Mouse (Mus musculus): ENCODE measurements at regions not wholly inside any gene's neighbourhood (a gene's known extent, or its start where the extent isn't known, plus 50 kb on each side); places are given as distances from the start of the nearest gene placed in this dataset.

DNA sequence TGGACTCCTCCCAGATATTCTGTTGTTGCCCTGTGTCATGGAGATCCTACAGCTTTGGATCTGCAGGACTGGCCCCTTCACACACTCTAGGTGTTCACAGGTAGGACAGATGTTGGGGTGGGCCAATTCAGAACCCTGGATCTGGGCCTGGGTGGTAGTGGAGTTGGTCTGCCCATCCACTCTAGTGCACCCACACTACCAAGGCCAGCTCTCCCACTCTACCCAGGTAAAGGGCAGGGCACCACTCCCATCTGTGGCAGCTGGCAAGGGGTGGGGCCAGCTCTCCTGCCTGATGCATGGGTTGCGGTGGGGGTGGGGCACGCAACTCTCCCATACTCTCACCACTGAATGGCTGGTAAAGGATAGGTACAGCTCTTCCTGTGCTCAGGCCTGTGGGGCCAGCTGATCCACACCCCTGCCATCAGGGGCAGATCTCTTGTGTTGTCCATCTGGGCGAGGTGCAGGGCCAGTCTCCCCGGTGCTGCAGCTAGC lies 76.5 kb downstream of the Gja1 start:
- Histone ChIP-seq H3K4me1 (peaks cover 6% of the 10 kb centered on the region; the same call in 1 of the 2 replicates), H3K27ac (replicated peaks) (no peak overlapping the region), H3K36me3 (no peaks in the 10 kb centered on the region), H3K9me3 (no peaks in the 10 kb centered on the region), H3K27me3 (replicated peaks) (no peaks in the 10 kb centered on the region), H3K4me3 (no peak overlapping the region), H3K4me2 (no peak overlapping the region), H3K9ac (no peak overlapping the region)
- 80% methylated on average over 4 of the region's 4 CpGs for WGBS
- ATAC-seq (ENCODE audit: extremely low read depth, insufficient number of reproducible peaks, low FRiP score, low TSS enrichment), result no peak; the same call in 1 of the 2 replicates

DNA sequence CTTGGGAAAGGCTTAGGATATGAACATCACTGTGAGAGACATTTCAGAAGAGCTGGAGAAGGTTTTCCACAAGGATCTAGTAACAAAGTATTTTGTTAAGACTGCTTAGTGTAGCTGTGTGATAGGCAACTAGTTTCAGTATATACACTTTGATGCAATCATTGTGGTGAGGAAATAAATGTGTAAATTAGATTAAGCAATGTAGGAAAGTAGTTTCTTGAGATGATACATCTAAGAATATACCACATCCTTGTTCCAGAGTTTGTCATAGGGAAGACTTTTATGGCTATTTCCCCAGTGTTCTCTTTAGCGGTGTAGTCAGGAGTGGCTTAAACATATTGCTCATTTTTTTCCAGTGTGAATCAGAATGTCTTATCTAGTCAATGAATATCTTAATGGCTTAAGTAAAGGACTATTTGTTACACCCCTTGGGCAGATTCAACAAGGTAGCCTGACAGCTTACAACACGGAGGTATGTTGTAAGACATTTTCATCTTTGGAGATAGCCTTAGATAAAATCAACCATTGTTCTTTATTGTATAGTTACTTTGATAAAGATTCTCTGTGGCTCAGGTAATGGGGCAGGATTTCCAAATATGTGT lies 78.8 kb downstream of the Gja1 start:
- WGBS, result 78% methylated on average over 2 of the region's 2 CpGs
- Histone ChIP-seq H3K27me3 (replicated peaks) (no peaks in the 10 kb centered on the region), H3K4me1 (no peaks in the 10 kb centered on the region), H3K4me3 (no peak overlapping the region), H3K4me2 (no peak overlapping the region), H3K9ac (no peak overlapping the region), H3K9me3 (no peaks in the 10 kb centered on the region), H3K36me3 (no peaks in the 10 kb centered on the region), H3K27ac (replicated peaks) (no peak overlapping the region)
- no peak for ATAC-seq (ENCODE audit: extremely low read depth, insufficient number of reproducible peaks, low FRiP score, low TSS enrichment)

DNA sequence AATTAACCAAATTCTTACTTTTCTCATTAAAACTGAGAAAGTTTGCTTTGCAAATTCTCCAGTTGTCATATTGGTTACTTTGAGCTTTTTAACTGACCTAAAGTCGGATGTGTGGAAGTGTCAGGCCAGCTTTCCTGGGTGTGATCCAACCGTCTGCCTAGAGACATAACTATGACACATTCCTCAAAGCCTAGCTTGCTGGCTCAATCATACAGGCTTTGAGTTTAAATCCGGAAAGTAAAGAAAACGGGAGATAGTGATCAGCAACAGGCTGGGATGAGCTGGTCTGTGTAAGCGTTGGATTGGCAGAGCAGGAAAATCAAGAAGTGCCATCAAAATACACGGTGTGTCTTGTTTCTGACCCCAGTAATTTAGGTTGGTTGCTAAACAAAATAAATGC lies 91.4 kb downstream of the Gja1 start:
- 16% methylated on average over 6 of the region's 6 CpGs for WGBS
- Histone ChIP-seq H3K36me3 (no peaks in the 10 kb centered on the region), H3K4me3 (peak overlapping the region; percentile 40), H3K27ac (replicated peaks) (peak overlapping the region; percentile 78), H3K4me2 (peak overlapping the region; percentile 65), H3K27me3 (replicated peaks) (no peaks in the 10 kb centered on the region), H3K4me1 (peaks cover 18% of the 10 kb centered on the region), H3K9ac (peak overlapping the region; percentile 67), H3K9me3 (0 out of 2 replicates have a peak, but pooled peaks cover 4% of the 10 kb centered on the region)
- ATAC-seq (ENCODE audit: extremely low read depth, insufficient number of reproducible peaks, low FRiP score, low TSS enrichment), result no peak

DNA sequence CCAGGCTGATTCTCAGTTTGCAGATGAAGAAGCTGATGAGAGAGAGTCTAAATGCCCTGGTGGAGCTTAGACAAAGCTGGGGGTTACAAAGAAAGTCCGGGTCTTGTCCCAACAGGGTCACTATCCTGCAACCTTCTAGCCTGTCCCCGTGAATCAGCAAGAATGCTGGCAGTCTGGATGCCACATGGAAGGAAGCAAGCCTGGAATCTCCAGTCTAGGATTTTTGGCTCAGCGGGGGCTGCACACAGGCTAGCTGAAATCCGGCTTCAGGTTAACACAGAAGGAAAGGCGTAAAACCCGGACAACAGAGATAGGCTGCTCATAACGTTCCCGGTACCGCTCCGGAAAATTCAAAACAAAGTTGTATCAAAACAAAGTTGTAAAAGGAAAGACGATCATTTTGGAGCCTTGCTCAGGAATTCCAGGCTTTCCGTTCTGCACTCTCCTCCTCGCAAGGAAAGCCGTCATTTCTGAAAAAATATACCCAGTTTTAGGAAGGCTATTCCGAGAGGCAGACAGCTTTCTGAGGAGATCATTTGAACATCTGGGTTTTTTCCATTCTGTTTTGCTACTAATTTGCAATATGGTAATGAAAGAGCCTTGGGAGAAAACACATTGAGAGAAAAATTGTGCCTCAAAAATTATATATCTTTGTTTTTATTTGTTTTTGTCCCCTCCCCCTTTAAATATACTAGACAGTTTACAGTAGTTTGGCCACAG lies 92.0 kb downstream of the Gja1 start:
- Histone ChIP-seq H3K36me3 (no peaks in the 10 kb centered on the region), H3K4me1 (peaks cover 18% of the 10 kb centered on the region), H3K4me3 (peak overlapping the region; percentile 40), H3K4me2 (peak overlapping the region; percentile 65), H3K27me3 (replicated peaks) (no peaks in the 10 kb centered on the region), H3K9ac (peak overlapping the region; percentile 67), H3K9me3 (0 out of 2 replicates have a peak, but pooled peaks cover 4% of the 10 kb centered on the region), H3K27ac (replicated peaks) (peak overlapping the region; percentile 78)
- 30% methylated on average over 15 of the region's 15 CpGs for WGBS
- no peak for ATAC-seq (ENCODE audit: extremely low read depth, insufficient number of reproducible peaks, low FRiP score, low TSS enrichment)

DNA sequence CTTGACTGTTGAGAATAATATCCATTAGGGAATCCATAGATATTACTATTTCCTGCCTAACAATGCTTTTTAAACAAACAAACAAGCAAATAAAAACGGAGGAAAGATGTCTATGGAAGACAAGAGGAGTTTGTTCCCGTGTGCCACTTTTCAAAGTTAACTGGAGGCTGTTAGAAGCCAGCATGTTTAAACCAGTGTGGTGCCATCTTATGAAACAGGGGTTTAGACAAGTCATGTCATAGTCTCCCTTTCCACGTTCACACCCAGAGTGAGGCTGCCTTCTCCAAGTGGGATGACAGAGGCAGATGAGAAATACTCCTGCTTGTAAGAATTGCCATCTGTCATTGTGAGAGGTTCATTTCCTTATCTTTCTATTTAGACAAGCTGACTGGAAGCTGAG lies 92.8 kb downstream of the Gja1 start:
- H3K4me2 ChIP-seq, result no peak overlapping the region; the same call in 1 of the 2 replicates
- ATAC-seq (ENCODE audit: extremely low read depth, insufficient number of reproducible peaks, low FRiP score, low TSS enrichment), result no peak
- no peak overlapping the region for H3K4me3 ChIP-seq
- H3K4me1 ChIP-seq, result peaks cover 18% of the 10 kb centered on the region
- H3K36me3 ChIP-seq, result no peaks in the 10 kb centered on the region
- no peaks in the 10 kb centered on the region for H3K27me3 ChIP-seq (replicated peaks)
- H3K9ac ChIP-seq, result no peak overlapping the region
- H3K27ac ChIP-seq (replicated peaks), result no peak overlapping the region
- 69% methylated on average over 3 of the region's 3 CpGs for WGBS
- H3K9me3 ChIP-seq, result 0 out of 2 replicates have a peak, but pooled peaks cover 4% of the 10 kb centered on the region

DNA sequence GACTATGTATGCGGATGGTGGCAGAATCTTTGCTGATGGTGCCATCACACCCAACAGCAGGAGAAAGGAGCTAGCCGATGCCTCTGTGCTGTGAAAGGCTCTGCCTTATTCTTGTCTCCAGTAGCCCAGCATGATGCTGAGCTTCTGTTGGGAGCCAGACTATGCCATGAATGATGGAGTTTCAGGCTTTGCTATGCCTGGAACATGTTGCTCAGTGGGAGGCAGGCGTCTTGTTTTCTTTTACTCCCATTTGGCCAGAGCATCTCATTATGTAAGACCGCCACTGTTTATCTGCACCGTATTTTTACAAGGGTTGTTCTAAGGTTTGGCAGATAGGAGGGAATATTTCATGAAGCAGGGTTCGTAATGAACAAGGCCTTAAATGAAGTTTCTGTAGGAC lies 97.8 kb downstream of the Gja1 start:
- no peak overlapping the region for H3K27ac ChIP-seq (replicated peaks)
- ATAC-seq (ENCODE audit: extremely low read depth, insufficient number of reproducible peaks, low FRiP score, low TSS enrichment), result no peak
- peaks cover 4% of the 10 kb centered on the region for H3K4me1 ChIP-seq
- H3K9me3 ChIP-seq, result no peaks in the 10 kb centered on the region
- H3K4me3 ChIP-seq, result no peak overlapping the region
- H3K27me3 ChIP-seq (replicated peaks), result no peaks in the 10 kb centered on the region
- H3K9ac ChIP-seq, result no peak overlapping the region
- H3K36me3 ChIP-seq, result no peaks in the 10 kb centered on the region
- H3K4me2 ChIP-seq, result no peak overlapping the region
- 55% methylated on average over 6 of the region's 6 CpGs for WGBS

DNA sequence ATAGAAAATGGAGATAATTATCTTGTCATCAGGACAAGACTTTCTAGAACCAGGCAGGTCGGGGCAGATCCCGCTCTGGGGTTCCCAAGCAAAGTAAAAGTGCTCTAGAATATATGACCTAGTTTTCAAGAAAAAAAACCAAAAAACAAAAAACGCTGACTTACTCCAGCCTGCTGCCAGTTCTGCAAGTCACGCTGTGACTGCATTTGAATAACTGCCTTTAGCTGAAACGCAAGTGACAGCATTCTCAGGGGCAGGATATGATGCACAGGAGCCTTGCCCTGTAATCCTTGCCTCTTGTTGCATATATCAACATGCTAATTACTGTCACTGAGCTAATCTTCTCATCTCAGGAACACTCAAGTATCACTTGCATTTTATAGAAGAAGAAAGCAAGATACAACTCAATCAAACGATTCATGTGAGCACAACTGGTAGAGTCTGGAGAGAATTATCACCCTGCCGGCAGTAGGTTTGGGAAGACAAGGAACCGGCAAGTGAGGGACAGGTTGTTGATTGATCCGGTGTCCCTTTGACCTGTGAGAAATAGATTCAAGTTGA lies 105.1 kb downstream of the Gja1 start:
- H3K36me3 ChIP-seq, result no peaks in the 10 kb centered on the region
- peaks cover 18% of the 10 kb centered on the region for H3K4me1 ChIP-seq
- no peak for ATAC-seq (ENCODE audit: extremely low read depth, insufficient number of reproducible peaks, low FRiP score, low TSS enrichment)
- 62% methylated on average over 9 of the region's 9 CpGs for WGBS
- H3K9ac ChIP-seq, result no peak overlapping the region
- H3K4me3 ChIP-seq, result no peak overlapping the region
- H3K27me3 ChIP-seq (replicated peaks), result no peaks in the 10 kb centered on the region
- H3K27ac ChIP-seq (replicated peaks), result no peak overlapping the region
- no peak overlapping the region for H3K4me2 ChIP-seq
- no peaks in the 10 kb centered on the region for H3K9me3 ChIP-seq

DNA sequence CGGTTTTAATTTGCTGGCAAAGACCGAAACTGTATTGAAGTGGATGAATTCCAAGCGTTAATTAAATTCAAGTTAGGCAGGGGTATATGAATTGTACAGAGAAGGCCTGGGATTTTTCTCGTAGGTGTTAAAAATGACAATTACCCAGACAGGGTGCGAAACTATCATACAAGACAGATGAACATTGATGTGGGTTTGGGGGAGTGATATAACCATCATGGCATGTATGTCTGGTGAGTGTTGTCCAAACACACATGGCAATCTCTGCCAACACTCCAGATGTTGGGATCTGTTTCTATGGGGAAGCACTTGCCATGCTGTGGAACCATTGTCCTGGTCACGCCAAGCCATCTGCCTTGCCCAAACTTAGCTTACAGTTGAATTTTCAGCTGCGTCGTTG lies 107.8 kb downstream of the Gja1 start:
- Histone ChIP-seq H3K4me3 (no peak overlapping the region), H3K27ac (replicated peaks) (no peak overlapping the region), H3K4me2 (no peak overlapping the region), H3K9ac (no peak overlapping the region), H3K36me3 (no peaks in the 10 kb centered on the region), H3K9me3 (no peaks in the 10 kb centered on the region), H3K27me3 (replicated peaks) (no peaks in the 10 kb centered on the region), H3K4me1 (peaks cover 18% of the 10 kb centered on the region)
- ATAC-seq (ENCODE audit: extremely low read depth, insufficient number of reproducible peaks, low FRiP score, low TSS enrichment), result no peak
- 87% methylated on average over 8 of the region's 8 CpGs for WGBS

DNA sequence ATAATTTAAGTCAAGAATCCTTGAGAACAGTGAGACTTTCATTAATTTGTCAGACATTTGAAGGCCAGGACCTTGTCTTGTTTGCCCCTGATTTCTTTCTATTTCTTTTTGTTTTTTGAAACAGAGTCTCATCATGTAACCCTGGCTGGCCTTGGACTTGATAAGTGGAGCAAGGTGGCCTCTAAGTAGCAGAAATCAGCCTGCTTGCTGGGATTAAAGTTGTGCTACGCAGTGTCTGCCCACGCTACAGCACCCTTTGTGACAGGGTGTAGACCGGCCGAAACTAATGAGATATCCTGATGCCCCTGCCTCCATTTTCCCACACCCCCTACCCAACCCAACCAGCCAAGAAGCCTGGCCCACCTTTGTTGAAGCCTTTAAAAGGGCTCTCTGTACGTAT lies 108.6 kb downstream of the Gja1 start:
- no peaks in the 10 kb centered on the region for H3K36me3 ChIP-seq
- no peak for ATAC-seq (ENCODE audit: extremely low read depth, insufficient number of reproducible peaks, low FRiP score, low TSS enrichment)
- WGBS, result 85% methylated on average over 5 of the region's 5 CpGs
- H3K4me2 ChIP-seq, result no peak overlapping the region
- H3K9me3 ChIP-seq, result no peaks in the 10 kb centered on the region
- peaks cover 18% of the 10 kb centered on the region for H3K4me1 ChIP-seq
- H3K27ac ChIP-seq (replicated peaks), result no peak overlapping the region
- H3K4me3 ChIP-seq, result no peak overlapping the region
- H3K27me3 ChIP-seq (replicated peaks), result no peaks in the 10 kb centered on the region
- no peak overlapping the region for H3K9ac ChIP-seq

DNA sequence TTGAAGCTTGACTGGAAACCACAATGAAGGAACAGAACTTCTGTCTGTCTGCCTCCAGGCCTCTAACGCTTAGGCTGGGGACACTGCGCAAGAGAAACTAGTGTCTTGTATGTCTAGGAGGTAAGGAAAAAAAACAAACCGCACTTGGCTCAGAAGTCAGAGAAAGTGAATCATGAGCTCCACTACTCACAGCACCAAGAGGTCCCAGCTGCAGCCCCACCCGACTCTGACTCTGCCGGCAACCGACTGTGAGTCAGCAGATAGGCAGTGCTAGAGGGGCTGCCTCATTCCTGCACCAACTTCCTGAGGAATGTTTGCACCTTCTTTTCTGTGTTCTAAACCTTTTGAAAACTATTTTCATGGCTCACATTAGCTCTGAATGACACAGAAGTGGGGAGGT lies 109.5 kb downstream of the Gja1 start:
- Histone ChIP-seq H3K9ac (no peak overlapping the region), H3K27me3 (replicated peaks) (no peaks in the 10 kb centered on the region), H3K27ac (replicated peaks) (no peak overlapping the region), H3K4me3 (no peak overlapping the region), H3K36me3 (no peaks in the 10 kb centered on the region), H3K4me1 (peaks cover 18% of the 10 kb centered on the region), H3K4me2 (no peak overlapping the region), H3K9me3 (no peaks in the 10 kb centered on the region)
- WGBS, result 36% methylated on average over 6 of the region's 6 CpGs
- no peak for ATAC-seq (ENCODE audit: extremely low read depth, insufficient number of reproducible peaks, low FRiP score, low TSS enrichment)

DNA sequence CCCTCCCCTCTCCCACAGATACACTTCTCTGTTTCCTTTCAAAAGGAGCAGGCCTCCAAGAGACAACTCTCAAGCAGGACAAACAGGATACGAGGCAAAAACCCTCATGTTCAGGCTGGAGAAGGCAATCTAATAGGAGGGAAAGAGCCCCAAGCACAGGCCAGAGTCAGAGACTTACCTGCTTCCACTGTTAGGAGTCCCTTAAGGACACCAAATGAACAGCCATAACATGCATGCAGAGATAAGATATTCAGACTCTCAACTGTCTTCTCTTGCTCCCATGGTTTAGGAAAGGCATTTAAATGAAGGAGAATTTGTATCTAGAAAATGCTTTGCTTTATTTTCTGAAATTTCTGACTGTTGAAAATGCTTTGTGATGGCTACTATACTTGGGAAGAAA lies 116.3 kb downstream of the Gja1 start:
- Histone ChIP-seq H3K4me3 (no peak overlapping the region), H3K9me3 (no peaks in the 10 kb centered on the region), H3K4me1 (no peaks in the 10 kb centered on the region), H3K9ac (no peak overlapping the region), H3K4me2 (no peak overlapping the region), H3K27ac (replicated peaks) (no peak overlapping the region), H3K36me3 (no peaks in the 10 kb centered on the region), H3K27me3 (replicated peaks) (no peaks in the 10 kb centered on the region)
- WGBS, result 54% methylated on average over 1 of the region's 1 CpGs
- ATAC-seq (ENCODE audit: extremely low read depth, insufficient number of reproducible peaks, low FRiP score, low TSS enrichment), result no peak

Measured in heart, embryonic 13.5 days (tissue).